Mouse (Mus musculus): ENCODE measurements around the gene Osm. TPM values are rescaled to one million over a fixed set of nuclear protein-coding genes. Genes with fewer than 3 reads are reported as not detected.

Osm gene
- total and polyA plus RNA-seq, 2 experiments from 2014 or later, result 0.05 to 0.13 TPM

DNA sequence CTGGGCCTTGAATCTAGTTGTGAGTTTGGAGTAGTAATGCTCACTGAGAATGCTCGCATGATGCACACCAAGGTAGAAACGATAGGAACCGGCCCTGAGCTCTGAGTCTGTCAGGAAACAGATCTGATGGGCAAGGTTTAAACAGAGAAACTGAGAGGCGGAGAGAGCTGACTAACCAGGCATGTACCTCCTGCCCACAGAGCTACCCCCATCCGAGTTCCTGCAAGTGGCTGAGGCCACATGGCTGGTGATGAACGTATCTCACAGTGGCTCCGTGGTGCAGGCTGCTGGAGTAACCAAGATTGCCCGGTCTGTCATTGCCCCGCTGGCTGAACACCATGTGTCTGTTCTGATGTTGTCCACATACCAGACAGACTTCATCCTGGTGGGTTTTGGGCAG lies 16.3 kb upstream of the Osm start:
- WGBS, result 65% methylated on average over 9 of the region's 9 CpGs

DNA sequence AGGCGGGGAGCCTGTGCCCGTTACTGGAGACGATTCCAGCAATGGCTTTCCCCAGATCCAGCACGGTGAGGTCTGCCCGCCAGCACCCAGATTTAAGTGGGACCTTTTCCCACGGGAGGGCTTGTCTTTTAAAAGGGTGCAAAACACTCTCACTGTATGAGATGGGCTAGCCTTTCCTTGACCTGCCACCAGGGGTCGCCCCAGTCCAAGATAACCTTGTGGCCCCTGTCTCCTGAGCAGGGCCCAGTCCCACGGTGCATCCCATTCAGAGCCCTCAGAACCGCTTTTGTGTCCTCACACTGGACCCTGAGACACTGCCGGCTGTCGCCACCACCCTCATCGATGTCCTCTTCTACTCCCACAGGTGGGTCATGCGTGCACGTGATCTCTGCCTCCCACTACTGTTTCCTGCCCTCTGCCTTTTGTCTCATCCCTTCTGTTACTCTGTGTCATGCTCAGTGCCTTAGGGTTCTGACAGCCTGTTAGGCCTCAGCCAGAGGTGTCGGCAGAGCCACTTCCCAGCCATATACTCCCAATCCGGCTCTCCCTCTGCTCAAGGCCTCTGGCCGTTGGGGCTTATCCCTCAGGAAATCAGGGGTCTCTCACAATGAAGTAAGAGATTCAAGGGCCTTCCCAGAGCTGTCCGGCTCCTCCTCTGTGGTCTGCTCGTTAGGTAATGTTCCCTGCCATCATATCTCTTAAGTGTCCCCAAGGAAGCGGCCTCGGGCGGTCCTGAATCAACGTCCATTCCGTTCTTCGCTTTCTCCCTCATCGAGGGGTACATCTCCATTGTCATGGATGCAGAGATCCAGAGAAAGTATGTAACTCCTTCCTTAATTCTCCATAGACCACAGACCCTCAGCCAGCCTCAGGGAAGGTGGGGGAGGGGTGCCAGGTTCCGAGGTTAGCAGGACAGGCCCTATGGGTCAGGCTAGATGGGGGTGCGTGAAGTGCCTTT lies 15.5 kb upstream of the Osm start:
- no peak for ATAC-seq
- Histone ChIP-seq H3K36me3 (ENCODE audit: insufficient read depth) (0 out of 2 replicates have a peak, but pooled peaks cover under 1% of the 10 kb centered on the region), H3K4me2 (ENCODE audit: low read depth) (no peak overlapping the region), H3K27ac (ENCODE audit: low read depth, low read length) (no peak overlapping the region), H3K4me1 (ENCODE audit: insufficient read depth) (no peaks in the 10 kb centered on the region; the same call in 1 of the 2 replicates), H3K9me3 (ENCODE audit: low read length) (0 out of 2 replicates have a peak, but pooled peaks cover 6% of the 10 kb centered on the region), H3K27me3 (ENCODE audit: insufficient read depth, low read length) (no peaks in the 10 kb centered on the region; the same call in 1 of the 2 replicates), H3K9ac (no peak overlapping the region), H3K4me3 (ENCODE audit: low read depth, low read length) (no peak overlapping the region)
- peak; percentile 41 for DNase-seq
- peak; percentile 75 for TF ChIP-seq CTCF (IDR thresholded peaks at IDR 0.05; ENCODE audit: low read depth)
- WGBS, result 51% methylated on average over 28 of the region's 28 CpGs

More for the DNA sequence above, 16.3 kb upstream of the Osm start:
- H3K9ac ChIP-seq, result no peak overlapping the region
- no peak overlapping the region for H3K27ac ChIP-seq (ENCODE audit: low read depth, low read length)
- TF ChIP-seq CTCF (IDR thresholded peaks at IDR 0.05; ENCODE audit: low read depth), result no peak
- H3K4me3 ChIP-seq (ENCODE audit: low read depth, low read length), result no peak overlapping the region
- H3K4me2 ChIP-seq (ENCODE audit: low read depth), result no peak overlapping the region
- no peaks in the 10 kb centered on the region; the same call in 1 of the 2 replicates for H3K4me1 ChIP-seq (ENCODE audit: insufficient read depth)
- H3K9me3 ChIP-seq (ENCODE audit: low read length), result 0 out of 2 replicates have a peak, but pooled peaks cover 6% of the 10 kb centered on the region
- ATAC-seq (no peak), DNase-seq (no peak)
- H3K36me3 ChIP-seq (ENCODE audit: insufficient read depth), result peaks cover 8% of the 10 kb centered on the region
- H3K27me3 ChIP-seq (ENCODE audit: insufficient read depth, low read length), result no peaks in the 10 kb centered on the region; the same call in 1 of the 2 replicates

DNA sequence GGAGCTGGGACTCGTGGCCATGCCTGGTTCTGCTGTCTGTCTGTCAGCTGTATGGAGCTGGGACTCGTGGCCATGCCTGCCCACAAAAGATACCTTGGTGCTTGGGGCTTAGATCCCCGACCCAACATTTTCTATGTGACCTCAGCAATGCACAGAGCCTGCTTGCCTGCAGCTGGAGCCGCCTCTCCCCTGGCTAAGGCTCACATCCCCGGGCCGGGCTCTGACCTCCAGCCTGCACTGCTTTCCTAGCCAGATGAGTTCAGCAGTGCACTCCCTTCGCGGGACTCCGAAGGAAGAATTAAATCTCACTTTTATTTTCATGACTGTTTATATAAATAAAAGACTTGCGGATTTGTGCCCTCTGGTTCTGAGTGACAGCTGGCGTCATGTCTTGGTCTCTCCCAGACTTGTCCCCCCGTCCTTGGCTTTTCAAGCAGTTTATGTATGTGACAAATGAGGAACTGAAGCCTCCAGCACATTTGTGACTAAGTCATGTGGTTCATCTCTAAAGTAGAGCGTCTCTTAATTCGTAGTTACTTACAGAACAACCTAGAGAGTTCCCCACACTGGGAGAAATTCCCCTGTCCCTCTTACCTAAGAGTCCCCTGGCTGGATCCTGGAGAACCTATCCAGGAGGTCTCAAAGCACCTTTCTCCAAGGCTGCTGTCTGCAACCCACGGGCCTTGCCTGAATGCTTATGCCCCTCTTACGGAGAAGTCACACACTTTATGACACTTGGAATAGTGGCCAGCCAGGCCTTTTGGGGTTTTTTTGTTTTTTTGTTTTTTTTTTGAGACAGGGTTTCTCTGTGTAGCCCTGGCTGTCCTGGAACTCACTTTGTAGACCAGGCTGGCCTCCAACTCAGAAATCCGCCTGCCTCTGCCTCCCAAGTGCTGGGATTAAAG lies 13.9 kb upstream of the Osm start:
- H3K27me3 ChIP-seq (ENCODE audit: insufficient read depth, low read length), result no peaks in the 10 kb centered on the region; the same call in 1 of the 2 replicates
- ATAC-seq, result no peak
- no peak for DNase-seq
- H3K4me2 ChIP-seq (ENCODE audit: low read depth), result no peak overlapping the region
- H3K36me3 ChIP-seq (ENCODE audit: insufficient read depth), result no peaks in the 10 kb centered on the region
- H3K27ac ChIP-seq (ENCODE audit: low read depth, low read length), result no peak overlapping the region
- no peaks in the 10 kb centered on the region; the same call in 1 of the 2 replicates for H3K4me1 ChIP-seq (ENCODE audit: insufficient read depth)
- H3K4me3 ChIP-seq (ENCODE audit: low read depth, low read length), result no peak overlapping the region
- WGBS, result 76% methylated on average over 17 of the region's 17 CpGs
- 0 out of 2 replicates have a peak, but pooled peaks cover 5% of the 10 kb centered on the region for H3K9me3 ChIP-seq (ENCODE audit: low read length)
- H3K9ac ChIP-seq, result no peak overlapping the region
- TF ChIP-seq CTCF (IDR thresholded peaks at IDR 0.05; ENCODE audit: low read depth), result no peak

DNA sequence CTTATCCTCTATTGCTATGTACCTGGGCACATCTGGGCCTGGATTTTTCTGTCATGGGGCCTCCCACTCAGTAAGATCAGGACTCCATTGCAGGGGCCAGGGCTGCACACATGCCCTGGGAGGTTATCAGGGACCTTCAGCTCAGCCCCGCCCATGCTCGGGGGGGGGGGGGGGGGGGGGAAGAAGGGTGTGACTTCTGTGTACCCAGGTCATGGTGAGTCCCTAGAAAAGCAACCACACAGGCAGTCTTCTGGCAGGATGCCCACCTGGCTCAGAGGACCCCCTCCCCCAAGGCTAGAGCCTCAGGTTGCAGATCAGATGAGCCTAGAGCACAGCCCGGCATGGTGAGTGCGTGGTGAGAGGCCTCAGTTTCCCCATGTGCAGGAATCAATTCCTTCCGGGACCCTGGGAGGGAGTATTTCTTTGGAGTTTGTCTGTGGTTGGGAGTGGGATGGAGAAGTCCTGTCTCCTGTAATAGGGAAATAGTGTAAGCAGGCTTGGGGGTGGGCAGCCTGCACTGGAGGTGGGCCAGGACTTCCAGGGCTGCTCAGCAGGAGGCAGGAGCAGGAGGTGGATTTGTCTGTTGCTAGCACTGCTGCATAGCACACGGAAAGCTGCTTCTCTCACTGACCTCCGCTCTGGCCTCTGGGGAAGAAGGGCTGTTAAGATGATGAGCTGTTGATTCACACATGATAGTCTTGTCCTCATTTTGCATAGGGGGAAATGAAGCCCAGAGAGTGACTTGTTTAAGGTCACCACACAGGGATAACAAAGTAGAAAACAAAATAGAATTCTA lies 12.6 kb upstream of the Osm start:
- WGBS, result 38% methylated on average over 6 of the region's 7 CpGs
- H3K4me3 ChIP-seq (ENCODE audit: low read depth, low read length), result no peak overlapping the region
- H3K27me3 ChIP-seq (ENCODE audit: insufficient read depth, low read length), result no peaks in the 10 kb centered on the region
- H3K9ac ChIP-seq, result no peak overlapping the region
- H3K4me2 ChIP-seq (ENCODE audit: low read depth), result no peak overlapping the region
- DNase-seq (no peak), ATAC-seq (no peak)
- H3K4me1 ChIP-seq (ENCODE audit: insufficient read depth), result no peaks in the 10 kb centered on the region
- no peak overlapping the region for H3K27ac ChIP-seq (ENCODE audit: low read depth, low read length)
- no peaks in the 10 kb centered on the region for H3K36me3 ChIP-seq (ENCODE audit: insufficient read depth)
- H3K9me3 ChIP-seq (ENCODE audit: low read length), result no peaks in the 10 kb centered on the region
- no peak for TF ChIP-seq CTCF (IDR thresholded peaks at IDR 0.05; ENCODE audit: low read depth)

DNA sequence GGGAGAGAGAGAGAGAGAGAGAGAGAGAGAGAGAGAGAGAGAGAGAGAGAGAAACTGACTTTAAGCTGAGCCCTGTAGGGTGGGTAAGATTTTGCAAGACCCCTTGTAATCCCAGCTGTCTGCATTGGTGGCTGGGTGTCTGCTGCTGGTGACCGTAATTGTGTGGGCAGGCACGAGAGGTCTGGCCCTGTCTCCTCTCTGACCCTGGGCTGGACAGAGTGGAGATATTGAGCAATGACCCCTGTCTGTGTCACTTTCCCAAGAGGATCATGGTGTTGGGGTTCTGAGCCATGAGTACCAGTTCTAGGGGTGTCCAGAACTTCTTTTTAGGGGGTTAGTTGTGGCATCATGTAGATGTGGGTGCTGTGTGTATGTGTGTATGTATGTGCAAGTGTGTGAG lies 12.0 kb upstream of the Osm start:
- no peak for TF ChIP-seq CTCF (IDR thresholded peaks at IDR 0.05; ENCODE audit: low read depth)
- no peak overlapping the region for H3K4me2 ChIP-seq (ENCODE audit: low read depth)
- DNase-seq, result no peak
- no peak overlapping the region for H3K4me3 ChIP-seq (ENCODE audit: low read depth, low read length)
- no peak overlapping the region for H3K27ac ChIP-seq (ENCODE audit: low read depth, low read length)
- H3K36me3 ChIP-seq (ENCODE audit: insufficient read depth), result no peaks in the 10 kb centered on the region
- WGBS, result 46% methylated on average over 2 of the region's 2 CpGs
- H3K9ac ChIP-seq, result no peak overlapping the region
- H3K27me3 ChIP-seq (ENCODE audit: insufficient read depth, low read length), result no peaks in the 10 kb centered on the region
- no peaks in the 10 kb centered on the region for H3K9me3 ChIP-seq (ENCODE audit: low read length)
- ATAC-seq, result no peak
- H3K4me1 ChIP-seq (ENCODE audit: insufficient read depth), result no peaks in the 10 kb centered on the region
